Mouse (Mus musculus) CH12.LX (cell line): ENCODE results near the gene Hip1r.

Experiments
- CTCF ChIP-seq, 2 experiments: IDR thresholded peaks in 1 of 2; conservative IDR thresholded peaks in 1 of 2; 2 replicates each; pipeline ENCODE4 v1.5.1; 2011 to 2012; ENCODE audit warnings: low read depth in 2 of 2, low read length in 2 of 2, improper control_type of control experiment in 1 of 2, inconsistent platforms in 1 of 2, mild to moderate bottlenecking in 1 of 2, moderate library complexity in 1 of 2
- ELF1 ChIP-seq: IDR thresholded peaks from 2 replicates; pipeline ENCODE4 v1.6.1; 2014; ENCODE audit warnings: low read depth, mild to moderate bottlenecking, inconsistent platforms, low read length, improper control_type of control experiment
- EP300 ChIP-seq: IDR thresholded peaks from 2 replicates; pipeline ENCODE4 v1.6.1; 2011; ENCODE audit warnings: low read length, improper control_type of control experiment
- POLR2A ChIP-seq: IDR thresholded peaks from 2 replicates; pipeline ENCODE4 v1.6.1; 2011; ENCODE audit warnings: low read depth, mild to moderate bottlenecking, improper control_type of control experiment, low read length
- RAD21 ChIP-seq: IDR thresholded peaks from 2 replicates; pipeline ENCODE4 v1.6.1; 2011; ENCODE audit warnings: low read depth, mild to moderate bottlenecking, low read length, improper control_type of control experiment, moderate library complexity
- ZC3H11A ChIP-seq: IDR thresholded peaks from 2 replicates; pipeline ENCODE4 v1.6.1; 2012; ENCODE audit warnings: low read depth, mild to moderate bottlenecking, inconsistent platforms, low read length, improper control_type of control experiment

GRCm38 (mm10) chr5:124026568-124026967 is 53.1 kb downstream of the Hip1r start:
- TF ChIP-seq CTCF (conservative IDR thresholded peaks at IDR 0.05 in 1 of 2, IDR thresholded peaks at IDR 0.05 in 1 of 2; ENCODE audit: low read depth in 2 of 2, low read length in 2 of 2) (no peak), ELF1 (no peak), RAD21 (no peak), EP300 (no peak), POLR2A (no peak), ZC3H11A (no peak)
